Mouse (Mus musculus): Measurements from ENCODE around the gene Dock9.

DNA sequence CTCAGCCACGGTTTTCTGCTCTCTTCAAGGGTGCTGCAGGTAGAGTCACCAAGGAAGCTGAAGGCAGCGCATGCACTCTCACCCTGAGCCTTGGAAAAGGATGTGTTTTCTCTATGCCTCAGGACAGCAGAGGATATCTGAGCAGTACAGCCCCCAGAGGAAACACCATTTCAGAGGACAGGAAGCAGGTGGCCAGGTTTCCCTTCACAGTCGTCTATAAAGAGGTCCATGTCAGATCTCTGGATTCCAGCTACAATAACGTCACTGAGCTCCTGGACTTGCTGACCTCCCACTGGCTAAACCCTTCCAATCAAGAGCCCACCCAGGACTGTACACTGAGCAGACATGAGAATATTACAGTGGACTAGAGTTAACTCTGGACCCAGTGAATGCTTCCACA lies 95.1 kb downstream of the Dock9 start:
- TF ChIP-seq E2F4 (IDR thresholded peaks at IDR 0.05; ENCODE audit: insufficient read depth) (no peak), TCF12 (IDR thresholded peaks at IDR 0.05; ENCODE audit: insufficient read depth, poor library complexity, severe bottlenecking) (no peak), USF1 (IDR thresholded peaks at IDR 0.05; ENCODE audit: low read depth) (no peak), REST (IDR thresholded peaks at IDR 0.05; ENCODE audit: insufficient read depth, insufficient read length) (no peak)

All from myocyte (in vitro differentiated cells).